Mouse (Mus musculus) bone marrow, adult 2 months (tissue): ENCODE data around the gene Dkk3. TPM values are rescaled to one million over a fixed set of nuclear protein-coding genes. Genes with fewer than 3 reads are reported as not detected.

Source experiments
- H3K27ac ChIP-seq: fragments of 200-500 bp; 2 replicates; pipeline ENCODE4 v1.5.1; 2012; ENCODE audit warnings: low read depth, mild to moderate bottlenecking, control low read depth, inconsistent platforms, low read length; ENCODE audit not compliant: control insufficient read depth, poor library complexity, insufficient read depth
- H3K4me1 ChIP-seq: fragments of 200-500 bp; 2 replicates; pipeline ENCODE4 v1.6.1; 2011; ENCODE audit warnings: low read length; ENCODE audit not compliant: control insufficient read depth, insufficient read depth
- H3K4me3 ChIP-seq: fragments of 200-500 bp; replicated peaks from 2 replicates; pipeline ENCODE3; 2011; ENCODE audit warnings: mild to moderate bottlenecking, low read depth, low read length, control low read depth; ENCODE audit not compliant: control insufficient read depth
- CTCF ChIP-seq: fragments of 200-500 bp; IDR thresholded peaks from 2 replicates; pipeline ENCODE4 v1.5.1; 2011; ENCODE audit warnings: low read length, control low read depth; ENCODE audit not compliant: control insufficient read depth, insufficient read depth
- POLR2A ChIP-seq: fragments of 200-500 bp; IDR thresholded peaks from 2 replicates; pipeline ENCODE4 v1.6.1; 2011; ENCODE audit warnings: low read depth, mild to moderate bottlenecking, control low read depth, low read length, borderline replicate concordance; ENCODE audit not compliant: control insufficient read depth
- WGBS: fragments of 180-500 bp; shearing (Covaris S2); methylation state at CpG from one replicate; pipeline ENCODE4 v1.1.7; 2018; 5-methylcytosine and 5-hydroxymethylcytosine counted together
- polyA plus RNA-seq: library from polyadenylated mRNA; stranded (reverse); fragments of >200 nt; gene quantifications from 2 replicates; pipeline ENCODE4 v1.2.4, GENCODE M21; 2011; ENCODE audit warnings: low replicate concordance; ENCODE audit not compliant: missing spikeins, insufficient read depth, insufficient read length

Gene Dkk3
- polyA plus RNA-seq, 1 experiment, result 1.2 TPM

DNA sequence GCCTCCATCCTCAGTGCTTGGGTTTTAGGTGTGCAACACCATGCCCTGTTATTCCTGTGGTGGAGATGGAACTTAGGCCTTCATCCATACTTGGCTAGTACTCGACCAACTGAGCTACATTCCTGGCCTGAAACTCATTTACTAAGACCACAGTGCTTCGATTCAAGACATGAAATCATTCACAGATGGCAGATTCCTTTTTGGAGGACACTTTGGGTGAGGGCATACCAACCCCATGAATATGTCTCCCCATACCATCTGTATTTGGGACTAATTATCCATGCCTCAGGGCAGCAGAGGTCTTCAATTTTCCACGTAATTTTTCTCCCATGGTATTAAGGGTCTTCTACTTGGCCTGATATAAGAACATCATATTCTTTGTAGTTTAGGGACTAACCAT lies 16.2 kb downstream of the Dkk3 start:
- no peak overlapping the region for H3K27ac ChIP-seq
- 76% methylated on average over 3 of the region's 3 CpGs for whole genome bisulfite sequencing
- no peaks in the 10 kb centered on the region; the same call in 1 of the 2 replicates for H3K4me1 ChIP-seq
- no peak for TF ChIP-seq POLR2A
- TF ChIP-seq CTCF, result no peak
- H3K4me3 ChIP-seq, result no peak overlapping the region

DNA sequence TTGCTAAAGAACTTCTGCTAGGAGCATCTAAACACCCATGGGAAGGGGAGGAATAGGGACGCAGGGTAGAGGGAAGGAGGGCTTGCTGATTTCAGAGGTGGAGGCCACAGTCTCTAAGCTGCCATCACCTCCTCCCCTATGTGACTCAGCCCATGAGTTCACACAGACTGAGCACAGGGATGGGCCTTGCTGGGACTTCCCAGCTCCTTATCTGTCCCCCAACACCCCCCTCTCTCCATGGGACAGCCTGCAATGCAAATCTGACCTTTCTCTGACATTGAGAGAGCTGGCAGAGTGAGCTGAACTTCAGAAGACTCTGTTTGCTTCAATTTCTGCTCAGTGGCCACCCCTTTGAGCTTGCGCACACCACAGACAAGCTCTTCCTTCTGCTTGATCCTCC lies 18.1 kb downstream of the Dkk3 start:
- Histone ChIP-seq H3K27ac (no peak overlapping the region), H3K4me1 (no peaks in the 10 kb centered on the region; the same call in 1 of the 2 replicates), H3K4me3 (no peak overlapping the region)
- WGBS, result 79% methylated on average over 2 of the region's 2 CpGs
- TF ChIP-seq CTCF (no peak), POLR2A (no peak)

DNA sequence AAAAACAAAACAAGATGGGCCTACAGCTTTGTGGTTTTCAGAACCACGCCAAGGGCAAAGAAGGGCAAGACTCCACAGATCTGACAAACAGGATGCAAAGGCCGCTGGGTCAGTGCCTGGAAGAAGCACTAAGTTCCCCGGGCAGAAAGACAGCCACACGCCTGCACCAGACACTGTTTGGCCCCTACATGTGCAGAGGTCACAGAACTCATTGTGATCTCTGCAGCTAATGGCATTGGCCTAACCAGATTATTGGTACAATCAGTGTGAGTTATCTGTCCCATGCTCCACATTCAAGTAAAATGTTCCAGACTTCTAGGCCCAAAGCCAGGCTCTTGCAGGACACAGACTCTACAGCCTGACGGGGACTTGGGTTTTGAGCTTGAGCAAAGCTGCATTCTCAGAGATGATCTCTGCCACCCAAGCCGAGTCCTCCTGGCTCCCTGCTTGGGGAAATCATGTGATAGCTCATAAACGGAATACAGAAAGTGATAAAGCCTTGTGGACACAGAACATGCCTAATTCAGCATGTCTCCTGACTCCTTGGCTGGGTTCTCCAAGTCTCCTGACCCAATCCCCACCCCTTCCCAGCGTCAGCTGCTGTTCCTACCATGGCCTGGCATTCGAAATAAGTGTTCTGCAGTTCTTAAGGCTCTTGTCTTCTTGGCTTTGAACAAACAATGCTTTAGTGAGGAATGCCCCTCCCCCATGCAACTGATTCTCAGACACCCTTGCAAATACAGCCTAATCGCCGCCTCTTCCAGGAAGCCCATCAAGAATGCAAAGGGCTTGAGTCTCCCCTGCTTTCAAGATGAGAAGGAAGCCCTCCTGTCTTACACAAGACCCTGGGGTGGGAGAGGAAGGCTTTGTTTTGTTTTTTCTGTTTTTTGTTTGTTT lies 20.1 kb downstream of the Dkk3 start:
- no peak overlapping the region for H3K27ac ChIP-seq
- H3K4me3 ChIP-seq, result no peak overlapping the region
- TF ChIP-seq POLR2A, result no peak
- no peak for TF ChIP-seq CTCF
- WGBS, result 60% methylated on average over 11 of the region's 11 CpGs
- H3K4me1 ChIP-seq, result no peaks in the 10 kb centered on the region; the same call in 1 of the 2 replicates

DNA sequence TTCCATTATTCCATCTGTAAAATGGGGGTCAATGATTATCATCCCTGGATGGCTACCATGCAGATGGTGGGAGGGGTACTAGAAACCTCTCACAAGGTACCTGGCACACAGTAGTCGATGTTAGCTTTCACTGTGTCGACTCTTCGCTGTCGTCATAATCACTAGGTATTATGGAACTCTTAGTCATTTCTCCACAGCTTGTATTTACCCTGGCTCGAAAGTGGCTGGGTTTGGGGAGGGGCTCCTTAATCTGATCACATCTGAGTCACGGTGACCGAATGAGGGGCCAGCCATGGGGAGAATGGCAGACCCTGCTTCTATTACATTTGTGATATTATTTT lies 20.7 kb downstream of the Dkk3 start:
- Histone ChIP-seq H3K4me1 (no peaks in the 10 kb centered on the region), H3K4me3 (no peak overlapping the region), H3K27ac (no peak overlapping the region)
- TF ChIP-seq CTCF (no peak), POLR2A (no peak)
- WGBS, result 81% methylated on average over 7 of the region's 7 CpGs

DNA sequence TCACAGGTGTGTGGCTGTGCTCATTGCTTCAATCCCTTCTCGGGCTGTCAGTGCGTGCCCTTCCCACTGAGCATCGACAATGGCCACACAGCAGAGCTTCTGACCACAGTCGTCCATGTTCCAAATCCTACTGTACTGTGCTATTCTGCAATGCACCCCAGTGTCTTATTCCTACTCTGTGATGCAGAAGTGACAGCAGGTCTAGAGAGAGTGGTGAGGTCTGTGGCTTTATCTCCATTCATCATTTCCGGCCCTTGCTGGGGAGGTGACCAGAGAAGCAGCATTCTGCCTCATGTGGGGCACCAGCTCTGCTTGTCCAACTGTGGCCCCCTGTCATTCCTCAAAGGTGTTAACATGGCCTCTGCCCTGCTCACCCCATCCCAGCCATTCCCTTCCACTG lies 22.3 kb downstream of the Dkk3 start:
- no peak for TF ChIP-seq POLR2A
- TF ChIP-seq CTCF, result no peak
- Histone ChIP-seq H3K4me3 (no peak overlapping the region), H3K27ac (no peak overlapping the region), H3K4me1 (no peaks in the 10 kb centered on the region)
- WGBS, result 69% methylated on average over 5 of the region's 5 CpGs

DNA sequence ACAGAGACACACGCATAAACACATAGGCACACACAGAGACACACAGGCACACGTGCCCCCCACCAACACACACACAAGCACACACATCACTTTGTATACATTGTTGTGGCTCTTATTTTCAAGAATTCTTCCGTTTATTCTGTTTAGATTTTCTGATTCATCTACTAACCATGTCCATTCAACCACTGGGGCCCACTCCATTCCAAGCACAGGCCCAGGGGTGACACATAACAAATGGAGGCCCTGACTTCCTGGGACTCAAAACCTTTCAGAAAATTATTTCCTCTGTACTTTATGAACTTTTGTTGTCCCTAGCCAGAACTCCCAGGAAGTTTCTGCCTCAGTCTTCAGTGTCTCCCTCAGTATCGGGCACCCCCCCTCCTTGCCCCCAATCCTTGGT lies 23.7 kb downstream of the Dkk3 start:
- TF ChIP-seq CTCF (no peak), POLR2A (no peak)
- Histone ChIP-seq H3K4me1 (no peaks in the 10 kb centered on the region), H3K4me3 (no peak overlapping the region), H3K27ac (no peak overlapping the region)
- WGBS, result 78% methylated on average over 4 of the region's 4 CpGs

DNA sequence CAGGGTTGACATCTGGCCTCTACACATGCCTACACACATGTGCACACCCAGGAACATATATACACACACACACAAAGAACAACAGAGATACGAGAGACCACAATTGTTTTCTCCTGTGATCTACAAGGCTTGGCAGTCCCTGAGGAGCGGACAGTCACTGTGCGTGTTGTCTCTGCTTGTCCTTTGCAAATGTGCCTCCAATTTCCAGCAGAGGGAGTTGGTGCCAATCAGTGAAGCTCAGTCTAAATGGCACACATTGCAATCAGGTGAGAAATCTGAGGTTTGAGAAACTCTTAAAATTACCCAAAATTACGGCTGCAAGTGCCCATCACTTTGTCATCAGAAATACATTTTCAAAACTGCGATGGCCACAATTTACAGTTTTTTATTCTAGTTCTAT lies 25.6 kb downstream of the Dkk3 start:
- no peak for TF ChIP-seq CTCF
- TF ChIP-seq POLR2A, result no peak
- no peaks in the 10 kb centered on the region for H3K4me1 ChIP-seq
- H3K4me3 ChIP-seq, result no peak overlapping the region
- no peak overlapping the region for H3K27ac ChIP-seq
- 84% methylated on average over 5 of the region's 5 CpGs for WGBS

DNA sequence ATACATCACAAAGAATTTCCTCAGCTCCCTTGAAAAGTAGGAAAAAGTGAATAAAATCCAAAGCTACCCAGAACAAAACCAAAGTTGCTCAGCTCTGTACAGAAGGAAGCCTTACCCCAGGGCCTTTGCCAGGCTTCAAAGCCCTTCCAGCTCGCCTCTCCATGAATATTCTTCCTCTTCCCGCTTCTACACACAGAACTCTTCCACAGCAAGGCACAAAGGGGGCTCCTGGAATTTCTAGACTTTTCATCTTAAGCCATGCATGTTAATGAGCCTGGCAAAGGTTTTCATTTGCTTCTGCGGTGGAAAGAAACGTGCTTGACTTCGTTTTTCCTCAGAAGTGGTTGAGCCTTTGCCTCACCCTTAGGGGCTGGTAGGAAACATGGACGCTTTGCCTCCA lies 26.9 kb downstream of the Dkk3 start:
- TF ChIP-seq POLR2A (no peak), CTCF (no peak)
- 79% methylated on average over 6 of the region's 6 CpGs for WGBS
- no peak overlapping the region for H3K27ac ChIP-seq
- H3K4me3 ChIP-seq, result no peak overlapping the region
- no peaks in the 10 kb centered on the region for H3K4me1 ChIP-seq
